Mouse (Mus musculus): ENCODE data around the gene Ick. TPM values are rescaled to one million over a fixed set of nuclear protein-coding genes. Genes with fewer than 3 reads are reported as not detected.
"Not testable (repeated sequence)": the region's sequence is repeated elsewhere in the genome, so short reads cannot be mapped to it uniquely, and the experiment has no call there.

The Ick gene
- 28.1 and 29.9 TPM in 2 replicates for polyA plus RNA-seq (2015; fragmentation: Nextera tagmentation; extraction: Ambion mirVana)

DNA sequence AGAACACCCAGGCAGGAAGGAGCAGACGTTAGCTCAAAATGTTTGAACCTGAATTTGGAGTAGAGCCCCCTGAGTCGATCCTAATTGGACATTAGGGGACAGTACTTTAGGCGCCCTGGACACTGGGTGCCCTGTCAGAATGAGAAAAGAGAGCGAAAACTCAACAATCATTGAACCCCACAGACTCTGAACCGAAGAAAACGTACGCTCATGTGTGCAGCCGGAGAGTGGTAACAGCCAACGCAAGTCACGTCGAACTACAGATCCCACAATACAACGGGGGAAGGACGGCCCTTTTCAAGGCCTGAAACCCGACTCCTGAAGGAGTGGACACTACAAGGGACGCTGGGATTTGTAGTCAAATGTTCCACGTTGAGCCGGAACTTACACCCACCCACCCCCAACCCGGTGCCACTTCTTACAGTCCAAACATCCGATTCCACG lies at the start of gene Ick, which contains the start of gene Fbxo9:
Gene Ick, plus strand, starts transcription at position 397 of the 444 bp plus-strand sequence.
Gene Fbxo9, minus strand, starts transcription at position 270 of the 444 bp plus-strand sequence.
- H3K36me3 ChIP-seq (ENCODE audit: control insufficient read depth, insufficient read depth, low read length): no peaks in the 10 kb centered on the region
- ATAC-seq: peak; percentile 91
- peak within 1 kb of the TSS; percentile 98 for H3K27ac ChIP-seq (ENCODE audit: low read length)
- peak within 1 kb of the TSS; percentile 98 for H3K9ac ChIP-seq (ENCODE audit: low read depth, low read length)
- peak within 1 kb of the TSS; percentile 73 for H3K4me2 ChIP-seq (ENCODE audit: low read depth, low read length)
- WGBS: under 1% methylated on average over 20 of the region's 20 CpGs
- H3K27me3 ChIP-seq (replicated peaks; ENCODE audit: control insufficient read depth, insufficient read depth, low read length): no peaks in the 10 kb centered on the region
- H3K9me3 ChIP-seq (ENCODE audit: control insufficient read depth, low read length): no peaks in the 10 kb centered on the region
- peak within 1 kb of the TSS; percentile 96 for H3K4me3 ChIP-seq (ENCODE audit: low read length)
- peaks cover 19% of the 10 kb centered on the region for H3K4me1 ChIP-seq (ENCODE audit: control insufficient read depth, insufficient read depth, low read length)

- H3K4me1 ChIP-seq (ENCODE audit: control insufficient read depth, insufficient read depth, low read length): no peaks in the 10 kb centered on the region
- no peaks in the 10 kb centered on the region for H3K36me3 ChIP-seq (ENCODE audit: control insufficient read depth, insufficient read depth, low read length)
- H3K4me2 ChIP-seq (ENCODE audit: low read depth, low read length): no peak overlapping the region
- WGBS: 75% methylated on average over 16 of the region's 16 CpGs
- H3K27me3 ChIP-seq (replicated peaks; ENCODE audit: control insufficient read depth, insufficient read depth, low read length): no peaks in the 10 kb centered on the region
- no peak for ATAC-seq
- no peak overlapping the region for H3K27ac ChIP-seq (ENCODE audit: low read length)
- H3K9ac ChIP-seq (ENCODE audit: low read depth, low read length): no peak overlapping the region
- H3K4me3 ChIP-seq (ENCODE audit: low read length): no peak overlapping the region
- H3K9me3 ChIP-seq (ENCODE audit: control insufficient read depth, low read length): no peaks in the 10 kb centered on the region
Measured at GRCm38 (mm10) chr9:78059525-78060120, 49.4 kb upstream of the Ick start.

DNA sequence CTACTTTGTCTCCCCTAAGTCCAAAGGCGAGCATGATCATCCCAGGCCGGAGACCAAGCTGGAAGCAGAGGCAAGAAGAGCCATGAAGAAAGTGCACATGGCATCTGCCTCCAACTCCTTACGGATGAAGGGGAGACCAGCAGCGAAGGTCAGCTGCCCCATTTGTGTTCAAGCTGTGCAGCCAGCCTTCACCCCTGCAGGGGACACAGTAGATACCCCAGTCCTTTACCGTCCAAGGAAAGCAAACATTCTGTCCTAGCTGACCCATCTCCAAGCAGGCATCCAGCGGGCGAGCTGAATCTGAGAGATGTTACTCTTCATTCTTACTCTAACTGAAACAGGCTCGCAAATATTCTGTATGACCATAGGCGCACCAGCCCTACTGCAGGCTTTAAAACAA lies 46.6 kb upstream of the Ick start:
- H3K27ac ChIP-seq (ENCODE audit: low read length): no peak overlapping the region
- H3K4me1 ChIP-seq (ENCODE audit: control insufficient read depth, insufficient read depth, low read length): no peaks in the 10 kb centered on the region
- no peak overlapping the region for H3K9ac ChIP-seq (ENCODE audit: low read depth, low read length)
- WGBS: 83% methylated on average over 9 of the region's 9 CpGs
- no peaks in the 10 kb centered on the region for H3K27me3 ChIP-seq (replicated peaks; ENCODE audit: control insufficient read depth, insufficient read depth, low read length)
- no peak overlapping the region for H3K4me3 ChIP-seq (ENCODE audit: low read length)
- no peak overlapping the region for H3K4me2 ChIP-seq (ENCODE audit: low read depth, low read length)
- no peaks in the 10 kb centered on the region for H3K36me3 ChIP-seq (ENCODE audit: control insufficient read depth, insufficient read depth, low read length)
- no peak for ATAC-seq
- H3K9me3 ChIP-seq (ENCODE audit: control insufficient read depth, low read length): no peaks in the 10 kb centered on the region

GRCm38 (mm10) chr9:78064121-78064520 lies 44.9 kb upstream of the Ick start:
- Histone ChIP-seq H3K27me3 (replicated peaks; ENCODE audit: control insufficient read depth, insufficient read depth, low read length) (no peaks in the 10 kb centered on the region), H3K36me3 (ENCODE audit: control insufficient read depth, insufficient read depth, low read length) (no peaks in the 10 kb centered on the region), H3K4me1 (ENCODE audit: control insufficient read depth, insufficient read depth, low read length) (no peaks in the 10 kb centered on the region), H3K9me3 (ENCODE audit: control insufficient read depth, low read length) (no peaks in the 10 kb centered on the region), H3K9ac (ENCODE audit: low read depth, low read length) (no peak overlapping the region), H3K4me2 (ENCODE audit: low read depth, low read length) (no peak overlapping the region), H3K27ac (ENCODE audit: low read length) (no peak overlapping the region), H3K4me3 (ENCODE audit: low read length) (no peak overlapping the region)
- ATAC-seq: no peak
- 40% methylated on average over 10 of the region's 10 CpGs for WGBS

- no peak overlapping the region for H3K4me3 ChIP-seq (ENCODE audit: low read length)
- H3K9me3 ChIP-seq (ENCODE audit: control insufficient read depth, low read length): no peaks in the 10 kb centered on the region
- no peak overlapping the region for H3K9ac ChIP-seq (ENCODE audit: low read depth, low read length)
- 66% methylated on average over 5 of the region's 5 CpGs for WGBS
- H3K4me2 ChIP-seq (ENCODE audit: low read depth, low read length): no peak overlapping the region
- H3K4me1 ChIP-seq (ENCODE audit: control insufficient read depth, insufficient read depth, low read length): no peaks in the 10 kb centered on the region
- H3K27me3 ChIP-seq (replicated peaks; ENCODE audit: control insufficient read depth, insufficient read depth, low read length): no peaks in the 10 kb centered on the region
- H3K36me3 ChIP-seq (ENCODE audit: control insufficient read depth, insufficient read depth, low read length): no peaks in the 10 kb centered on the region
- no peak for ATAC-seq
- H3K27ac ChIP-seq (ENCODE audit: low read length): no peak overlapping the region
Measured at GRCm38 (mm10) chr9:78070496-78070895, 38.5 kb upstream of the Ick start.

- no peak for ATAC-seq
Measured at GRCm38 (mm10) chr9:78071626-78072025, 37.4 kb upstream of the Ick start.

GRCm38 (mm10) chr9:78073291-78073690 lies 35.7 kb upstream of the Ick start:
- H3K4me2 ChIP-seq (ENCODE audit: low read depth, low read length); H3K9me3 ChIP-seq (ENCODE audit: control insufficient read depth, low read length); H3K4me3 ChIP-seq (ENCODE audit: low read length); H3K36me3 ChIP-seq (ENCODE audit: control insufficient read depth, insufficient read depth, low read length); H3K4me1 ChIP-seq (ENCODE audit: control insufficient read depth, insufficient read depth, low read length); ATAC-seq; H3K27ac ChIP-seq (ENCODE audit: low read length); H3K9ac ChIP-seq (ENCODE audit: low read depth, low read length); H3K27me3 ChIP-seq (replicated peaks; ENCODE audit: control insufficient read depth, insufficient read depth, low read length): not testable (repeated sequence)
- WGBS: 82% methylated on average over 3 of the region's 3 CpGs

More at GRCm38 (mm10) chr9:78071626-78072025, 37.4 kb upstream of the Ick start:
- H3K36me3 ChIP-seq (ENCODE audit: control insufficient read depth, insufficient read depth, low read length): no peaks in the 10 kb centered on the region
- H3K4me2 ChIP-seq (ENCODE audit: low read depth, low read length): no peak overlapping the region
- 85% methylated on average over 4 of the region's 4 CpGs for WGBS
- no peaks in the 10 kb centered on the region for H3K27me3 ChIP-seq (replicated peaks; ENCODE audit: control insufficient read depth, insufficient read depth, low read length)
- H3K4me3 ChIP-seq (ENCODE audit: low read length): no peak overlapping the region
- no peak overlapping the region for H3K9ac ChIP-seq (ENCODE audit: low read depth, low read length)
- H3K27ac ChIP-seq (ENCODE audit: low read length): no peak overlapping the region
- H3K9me3 ChIP-seq (ENCODE audit: control insufficient read depth, low read length): no peaks in the 10 kb centered on the region
- no peaks in the 10 kb centered on the region for H3K4me1 ChIP-seq (ENCODE audit: control insufficient read depth, insufficient read depth, low read length)

- no peak overlapping the region for H3K9ac ChIP-seq (ENCODE audit: low read depth, low read length)
- 85% methylated on average over 13 of the region's 13 CpGs for WGBS
- H3K36me3 ChIP-seq (ENCODE audit: control insufficient read depth, insufficient read depth, low read length): no peaks in the 10 kb centered on the region
- no peaks in the 10 kb centered on the region for H3K27me3 ChIP-seq (replicated peaks; ENCODE audit: control insufficient read depth, insufficient read depth, low read length)
- ATAC-seq: no peak
- no peak overlapping the region for H3K27ac ChIP-seq (ENCODE audit: low read length)
- H3K4me3 ChIP-seq (ENCODE audit: low read length): no peak overlapping the region
- H3K4me2 ChIP-seq (ENCODE audit: low read depth, low read length): no peak overlapping the region
- no peaks in the 10 kb centered on the region for H3K4me1 ChIP-seq (ENCODE audit: control insufficient read depth, insufficient read depth, low read length)
- no peaks in the 10 kb centered on the region for H3K9me3 ChIP-seq (ENCODE audit: control insufficient read depth, low read length)
Measured at GRCm38 (mm10) chr9:78073713-78074340, 35.2 kb upstream of the Ick start.

GRCm38 (mm10) chr9:78075256-78075655 lies 33.7 kb upstream of the Ick start:
- H3K4me3 ChIP-seq (ENCODE audit: low read length): no peak overlapping the region
- H3K4me1 ChIP-seq (ENCODE audit: control insufficient read depth, insufficient read depth, low read length): no peaks in the 10 kb centered on the region
- no peak overlapping the region for H3K9ac ChIP-seq (ENCODE audit: low read depth, low read length)
- 95% methylated on average over 3 of the region's 3 CpGs for WGBS
- no peaks in the 10 kb centered on the region for H3K36me3 ChIP-seq (ENCODE audit: control insufficient read depth, insufficient read depth, low read length)
- no peaks in the 10 kb centered on the region for H3K9me3 ChIP-seq (ENCODE audit: control insufficient read depth, low read length)
- H3K27ac ChIP-seq (ENCODE audit: low read length): no peak overlapping the region
- no peak overlapping the region for H3K4me2 ChIP-seq (ENCODE audit: low read depth, low read length)
- ATAC-seq: no peak
- H3K27me3 ChIP-seq (replicated peaks; ENCODE audit: control insufficient read depth, insufficient read depth, low read length): no peaks in the 10 kb centered on the region
